28 mouse cellular contexts compared by ENCODE assay signal in the genomic region with DNA sequence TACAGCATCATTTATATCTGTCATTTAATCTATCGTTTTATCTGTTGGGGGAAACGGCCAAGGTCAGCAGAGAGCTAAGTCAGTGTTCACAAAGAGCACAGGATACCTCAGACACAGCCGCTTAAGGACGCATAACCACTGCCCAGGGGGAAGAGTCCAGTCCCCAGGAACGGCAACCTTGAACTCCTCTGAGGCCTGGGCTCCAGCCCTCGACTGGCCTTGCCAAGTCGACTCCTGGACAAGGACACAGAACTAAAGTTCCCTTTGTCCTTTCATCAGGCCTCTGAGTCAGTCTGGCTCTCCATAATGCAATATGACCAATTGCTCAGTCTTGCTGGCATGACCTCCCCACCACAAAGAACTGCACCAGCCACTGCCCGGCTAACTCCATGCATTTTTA. TPM values are rescaled to one million over a fixed set of nuclear protein-coding genes. Genes with fewer than 3 reads are reported as not detected.
DNase-seq lines count a peak whose midpoint lies in the region; ATAC-seq and TF ChIP-seq lines count a peak whose summit lies in the region.
"Had no signal": no experiment of that assay in that cellular context is flagged by ENCODE, and none has a peak within 500 bp of the region (broad histone marks: within the 10 kb centered on the region; RNA-seq: fewer than 3 reads in every experiment).

No protein-coding gene starts in this region.

- H3K9ac ChIP-seq in liver, adult 2 months (ENCODE audit: low read depth, low read length): no peak overlapping the region
- no peak overlapping the region for H3K9ac ChIP-seq in liver, embryonic 11.5 days (ENCODE audit: low read depth, low read length)
- H3K9ac ChIP-seq: embryonic facial prominence, embryonic 15.5 days; lung, embryonic 15.5 days; midbrain, embryonic 15.5 days; stomach, embryonic 15.5 days had no signal

- peaks cover 5% of the 10 kb centered on the region for H3K36me3 ChIP-seq in liver, adult 2 months (ENCODE audit: control insufficient read depth, insufficient read depth, low read length)
- no peaks in the 10 kb centered on the region for H3K36me3 ChIP-seq in liver, embryonic 11.5 days (ENCODE audit: control insufficient read depth, insufficient read depth, low read length)
- H3K36me3 ChIP-seq: stomach, embryonic 15.5 days had no signal

- TF ChIP-seq CTCF in liver, adult 2 months (IDR thresholded peaks at IDR 0.05; ENCODE audit: low read depth, low read length): no peak

- 25% methylated on average over 8 of the region's 8 CpGs for WGBS in liver, adult 2 months
- 78% methylated on average over 8 of the region's 8 CpGs for WGBS in liver, embryonic 11.5 days

- H3K27ac ChIP-seq in liver, adult 2 months (replicated peaks; ENCODE audit: insufficient read depth, low read depth, low read length): no peak overlapping the region
- no peak overlapping the region for H3K27ac ChIP-seq in liver, embryonic 11.5 days (ENCODE audit: low read depth, low read length)
- H3K27ac ChIP-seq in brown adipose tissue, adult 24 weeks (replicated peaks; ENCODE audit: low read depth, low read length): peak overlapping the region; percentile 5
- H3K27ac ChIP-seq: embryonic facial prominence, embryonic 10.5 days; embryonic facial prominence, embryonic 15.5 days; gastrocnemius, adult 2 months; hindbrain, embryonic 10.5 days; lung, embryonic 15.5 days; midbrain, embryonic 10.5 days; midbrain, embryonic 15.5 days; stomach, embryonic 15.5 days had no signal

- no peak for TF ChIP-seq POLR2A in liver, adult 2 months (IDR thresholded peaks at IDR 0.05; ENCODE audit: extremely low read depth, insufficient read depth, low read length)

- H3K4me2 ChIP-seq in liver, embryonic 11.5 days: no peak overlapping the region
- H3K4me2 ChIP-seq: embryonic facial prominence, embryonic 15.5 days; lung, embryonic 15.5 days; midbrain, embryonic 15.5 days; stomach, embryonic 15.5 days had no signal

- DNase-seq in liver, adult 2 months (ENCODE audit: extremely low read depth, low read depth, low spot score): peak; percentile 87
- no peak for DNase-seq in liver, embryonic 11.5 days (ENCODE audit: low spot score)
- DNase-seq in Muller cell, postnatal 12 days (ENCODE audit: inconsistent ontology term): peak; percentile 74
- DNase-seq in adrenal gland, adult 8-10 months: peak; percentile 91
- DNase-seq in spleen, postnatal 4 days (ENCODE audit: low spot score in 2 of 2): no peak
- no peak for DNase-seq in thymus, postnatal 14 days
- DNase-seq in frontal cortex, adult 2 months (ENCODE audit: extremely low spot score in 1 of 2, low spot score in 1 of 2): no peak
- DNase-seq: cerebellum, adult 2 months; cerebellum, postnatal 25 days; gastrocnemius, adult 2 months; heart, postnatal 14 days; kidney, postnatal 14 days; liver; right cerebral cortex, postnatal 14 days; thymus, adult 2 months; thymus, postnatal 4 days had no signal

- ATAC-seq in liver, embryonic 11.5 days (replicated peaks; ENCODE audit: low FRiP score): no peak
- ATAC-seq: forebrain, embryonic 14.5 days; hindbrain, embryonic 16.5 days; midbrain, embryonic 15.5 days; Patski had no signal

- H3K4me3 ChIP-seq in liver, adult 2 months (ENCODE audit: insufficient read depth, low read depth, low read length): no peak overlapping the region
- no peak overlapping the region for H3K4me3 ChIP-seq in liver, embryonic 11.5 days (ENCODE audit: low read depth, low read length)
- H3K4me3 ChIP-seq in brown adipose tissue, adult 24 weeks (ENCODE audit: insufficient read depth, low read depth, low read length): no peak overlapping the region
- H3K4me3 ChIP-seq: embryonic facial prominence, embryonic 10.5 days; embryonic facial prominence, embryonic 15.5 days; gastrocnemius, adult 2 months; hindbrain, embryonic 10.5 days; lung, embryonic 15.5 days; midbrain, embryonic 10.5 days; midbrain, embryonic 15.5 days; stomach, embryonic 15.5 days had no signal

- no peaks in the 10 kb centered on the region for H3K79me2 ChIP-seq in liver, adult 2 months (ENCODE audit: control insufficient read depth, insufficient read depth, low read length)

- H3K4me1 ChIP-seq in liver, adult 2 months (ENCODE audit: control insufficient read depth, insufficient read depth, low read length): no peaks in the 10 kb centered on the region; the same call in 1 of the 2 replicates
- no peaks in the 10 kb centered on the region for H3K4me1 ChIP-seq in liver, embryonic 11.5 days (replicated peaks; ENCODE audit: control insufficient read depth, insufficient read depth, low read length)
- peaks cover 2% of the 10 kb centered on the region for H3K4me1 ChIP-seq in brown adipose tissue, adult 24 weeks (ENCODE audit: control insufficient read depth, insufficient read depth, insufficient read length, low read length)
- H3K4me1 ChIP-seq: embryonic facial prominence, embryonic 10.5 days; embryonic facial prominence, embryonic 15.5 days; hindbrain, embryonic 10.5 days; lung, embryonic 15.5 days; midbrain, embryonic 10.5 days; midbrain, embryonic 15.5 days; stomach, embryonic 15.5 days had no signal

- H3K9me3 ChIP-seq in liver, embryonic 11.5 days (ENCODE audit: control insufficient read depth, low read length): no peaks in the 10 kb centered on the region
- H3K9me3 ChIP-seq: embryonic facial prominence, embryonic 10.5 days; embryonic facial prominence, embryonic 15.5 days; hindbrain, embryonic 10.5 days; lung, embryonic 15.5 days; midbrain, embryonic 10.5 days; midbrain, embryonic 15.5 days; stomach, embryonic 15.5 days had no signal

- no peaks in the 10 kb centered on the region for H3K27me3 ChIP-seq in liver, adult 2 months (ENCODE audit: control insufficient read depth, insufficient read depth, low read length)
- no peaks in the 10 kb centered on the region for H3K27me3 ChIP-seq in liver, embryonic 11.5 days (replicated peaks; ENCODE audit: control insufficient read depth, insufficient read depth, low read length)
- H3K27me3 ChIP-seq: CH12.LX; embryonic facial prominence, embryonic 15.5 days; lung, embryonic 15.5 days; midbrain, embryonic 15.5 days; Patski; stomach, embryonic 15.5 days had no signal

RNA-seq across cellular contexts. Expression of a gene that starts 23.3 kb away (rescaled TPM):
- 1.4 and 1.8 TPM in 2 replicates for total RNA-seq in liver, adult 2 months (2014; rRNA removed)
- 0.78 and 0.81 TPM in 2 replicates for polyA plus RNA-seq in liver, adult 2 months (2012; rRNA removed)
- polyA plus RNA-seq in liver, embryonic 11.5 days (2014; fragmentation: Nextera tagmentation; extraction: Ambion mirVana): 1.5 and 2.8 TPM in 2 replicates
- total RNA-seq in adrenal gland, adult 8-10 months (2022): 10 to 100 TPM; 11.7 to 39.2 (median 25.1) TPM
- polyA plus RNA-seq in brown adipose tissue, adult 24 weeks (2012; ENCODE audit: insufficient read depth, insufficient read length, missing spikeins): 2.1 and 2.4 TPM in 2 replicates
- 8.7 and 9.3 TPM in 2 replicates for polyA plus RNA-seq in frontal cortex, adult 2 months (2012; rRNA removed)

RNA-seq across cellular contexts. Expression of a gene that starts 29.4 kb away (rescaled TPM):
- 661 and 805 TPM in 2 replicates for total RNA-seq in liver, adult 2 months (2014; rRNA removed)
- 111 and 115 TPM in 2 replicates for polyA plus RNA-seq in liver, adult 2 months (2012; rRNA removed)
- 1,254 and 1,406 TPM in 2 replicates for polyA plus RNA-seq in liver, embryonic 11.5 days (2014; fragmentation: Nextera tagmentation; extraction: Ambion mirVana)
- 100 to 1,000 TPM; 636 to 871 (median 712) TPM for total RNA-seq in adrenal gland, adult 8-10 months (2022)
- 699 and 762 TPM in 2 replicates for polyA plus RNA-seq in brown adipose tissue, adult 24 weeks (2012; ENCODE audit: insufficient read depth, insufficient read length, missing spikeins)
- 770 and 771 TPM in 2 replicates for polyA plus RNA-seq in frontal cortex, adult 2 months (2012; rRNA removed)

RNA-seq across cellular contexts. Expression of a gene that starts 29.6 kb away (rescaled TPM):
- total RNA-seq in liver, adult 2 months (2014; rRNA removed): 0.54 and 1.0 TPM in 2 replicates
- polyA plus RNA-seq in liver, adult 2 months (2012; rRNA removed): 0.55 TPM in 2 replicates
- polyA plus RNA-seq in liver, embryonic 11.5 days (2014; fragmentation: Nextera tagmentation; extraction: Ambion mirVana): 4.1 and 4.2 TPM in 2 replicates
- 1 to 10 TPM; 1.0 to 6.4 (median 3.7) TPM for total RNA-seq in adrenal gland, adult 8-10 months (2022)
- 0.87 and 0.92 TPM in 2 replicates for polyA plus RNA-seq in brown adipose tissue, adult 24 weeks (2012; ENCODE audit: insufficient read depth, insufficient read length, missing spikeins)
- polyA plus RNA-seq in frontal cortex, adult 2 months (2012; rRNA removed): 2.0 and 3.3 TPM in 2 replicates

Comparison
In these comparisons a context has a peak if more than half of its experiments do, and no peak if none do; other contexts are left out.
1. DNase-seq: peak in liver, adult 2 months (single experiment), Muller cell, postnatal 12 days (single experiment) and adrenal gland, adult 8-10 months (single experiment); none in liver, embryonic 11.5 days (single experiment), spleen, postnatal 4 days (0 of 2), thymus, postnatal 14 days (single experiment) and frontal cortex, adult 2 months (0 of 2).